Mouse (Mus musculus) liver, embryonic 14.5 days (tissue): Measurements from ENCODE around the gene Csf1. TPM values are rescaled to one million over a fixed set of nuclear protein-coding genes. Genes with fewer than 3 reads are reported as not detected.
A peak's percentile ranks its signal among the peaks of the same experiment; 100 is the strongest.

Source experiments
- ATAC-seq: fragments of 200-750 bp; cut with Nextera tagmentation; 2 replicates; pipeline ENCODE4 v1.8.0; 2017; ENCODE audit warnings: moderate number of reproducible peaks, mild to moderate bottlenecking, moderate library complexity; ENCODE audit not compliant: insufficient read depth
- DNase-seq, 3 experiments: peaks; one replicate each; pipeline ENCODE4 v3.0.0-alpha.2; 2012 to 2013; ENCODE audit warnings: low read depth in 3 of 3, low spot score in 3 of 3
- H3K27ac ChIP-seq: fragments of 300-500 bp; sonication (generic); 2 replicates; pipeline ENCODE4 v1.5.1; 2014; ENCODE audit warnings: moderate library complexity, mild to moderate bottlenecking, control low read depth, inconsistent platforms
- H3K27me3 ChIP-seq: fragments of 300-500 bp; sonication (generic); 2 replicates; pipeline ENCODE4 v1.6.1; 2014; ENCODE audit warnings: mild to moderate bottlenecking, low read length, moderate library complexity; ENCODE audit not compliant: control insufficient read depth, insufficient read depth
- H3K36me3 ChIP-seq: fragments of 300-500 bp; sonication (generic); replicated peaks from 2 replicates; pipeline ENCODE4 v1.6.1; 2014; ENCODE audit warnings: low read depth; ENCODE audit not compliant: control insufficient read depth, insufficient read depth
- H3K4me1 ChIP-seq, 2 experiments: fragments of 200-500 bp in 1 of 2; fragments of 300-500 bp in 1 of 2; sonication (generic) in 1 of 2; replicated peaks; 2 replicates each; pipeline ENCODE4 v1.6.1; 2012 to 2014; ENCODE audit warnings: antibody characterized with exemption in 1 of 2, inconsistent platforms in 1 of 2, low read length in 1 of 2; ENCODE audit not compliant: control insufficient read depth in 2 of 2, insufficient read depth in 2 of 2
- H3K4me2 ChIP-seq: fragments of 300-500 bp; sonication (generic); 2 replicates; pipeline ENCODE4 v1.6.1; 2014; ENCODE audit warnings: low read depth, mild to moderate bottlenecking, control low read depth, moderate library complexity
- H3K4me3 ChIP-seq, 2 experiments: fragments of 200-500 bp in 1 of 2; fragments of 300-500 bp in 1 of 2; sonication (generic) in 1 of 2; 2 replicates each; pipeline ENCODE4 v1.5.1; 2012 to 2014; ENCODE audit warnings: low read depth in 2 of 2, low read length in 2 of 2, mild to moderate bottlenecking in 2 of 2, control low read depth in 1 of 2, inconsistent platforms in 1 of 2, moderate library complexity in 1 of 2; ENCODE audit not compliant: insufficient read depth in 1 of 2
- H3K9ac ChIP-seq: fragments of 300-500 bp; sonication (generic); replicated peaks from 2 replicates; pipeline ENCODE4 v1.6.1; 2014; ENCODE audit warnings: mild to moderate bottlenecking, control low read depth, moderate library complexity
- H3K9me3 ChIP-seq: fragments of 300-500 bp; sonication (generic); 2 replicates; pipeline ENCODE4 v1.6.1; 2016; ENCODE audit warnings: low read length, mixed read lengths; ENCODE audit not compliant: control insufficient read depth
- CTCF ChIP-seq: IDR thresholded peaks from 2 replicates; pipeline ENCODE4 v1.5.1; 2016; ENCODE audit warnings: antibody characterized with exemption, low read depth, control low read depth
- EP300 ChIP-seq: IDR thresholded peaks from 2 replicates; pipeline ENCODE4 v1.6.1; 2016; ENCODE audit warnings: antibody characterized with exemption, low read depth
- WGBS: fragments of 180-500 bp; shearing (Covaris S2); extraction: QIAGEN DNeasy Blood & Tissue Kit; methylation state at CpG from one replicate; pipeline ENCODE4 v1.1.7; 2014; ENCODE audit not compliant: insufficient replicate concordance; 5-methylcytosine and 5-hydroxymethylcytosine counted together
- polyA plus RNA-seq, 2 experiments: library from polyadenylated mRNA; depleted of rRNA in 1 of 2; stranded (reverse) in 1 of 2; unstranded in 1 of 2; fragments of >200 nt; fragmentation: Nextera tagmentation in 1 of 2; extraction: Ambion mirVana in 1 of 2; gene quantifications; 2 replicates each; pipeline versions ENCODE4 v1.2.1 to v1.2.3; 2012 to 2014

Gene Csf1
- 3.7 and 4.4 TPM in 2 replicates for polyA plus RNA-seq (2012; rRNA removed)
- 5.9 and 6.1 TPM in 2 replicates for polyA plus RNA-seq (2014; fragmentation: Nextera tagmentation; extraction: Ambion mirVana)

DNA sequence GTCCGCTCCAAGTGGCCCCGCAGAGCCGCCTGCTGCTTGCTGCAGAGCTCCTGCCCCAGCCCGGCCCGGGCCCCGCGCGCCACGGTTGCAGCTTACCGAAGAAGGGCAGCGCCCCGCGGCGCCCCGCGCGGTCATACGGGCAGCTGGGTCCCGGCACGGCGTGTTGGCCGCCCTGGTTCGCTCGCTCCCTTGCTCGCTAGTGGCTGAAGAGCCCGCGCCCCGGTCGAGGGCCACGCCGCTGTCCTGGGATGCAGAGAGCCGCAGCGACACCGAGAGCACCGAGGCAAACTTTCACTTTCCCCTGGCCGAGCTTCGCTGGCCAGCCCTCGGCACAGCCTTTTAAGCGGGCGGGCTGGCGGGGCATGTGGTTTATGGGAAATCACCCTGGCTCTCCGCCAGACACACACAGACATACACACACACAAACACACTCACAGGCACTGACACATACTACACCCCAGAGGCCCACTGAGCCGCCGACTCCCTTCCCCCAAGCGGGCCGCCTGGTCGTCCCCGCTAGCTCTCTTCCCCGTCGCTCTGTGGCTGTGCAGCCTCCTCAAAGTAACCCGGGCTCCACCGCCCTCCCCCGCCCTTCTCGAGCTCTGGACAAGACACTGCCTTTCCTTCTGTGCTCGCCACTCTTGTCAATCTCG is at the start of gene Csf1:
TSS of gene Csf1 (minus strand) at position 541 of the 653 bp plus-strand sequence.
- peak; percentile 72 for ATAC-seq
- DNase-seq, result peak in 2 of 3 experiments; percentile 22 to 24
- TF ChIP-seq CTCF (0 out of 2 replicates have a peak, but pooled peaks have one; percentile 19), EP300 (no peak)
- peak within 1 kb of the TSS; percentile 64 for H3K4me2 ChIP-seq
- no peaks in the 10 kb centered on the region for H3K36me3 ChIP-seq
- peak within 1 kb of the TSS; percentile 37 for H3K9ac ChIP-seq
- H3K9me3 ChIP-seq, result no peaks in the 10 kb centered on the region
- H3K27me3 ChIP-seq, result peaks cover 25% of the 10 kb centered on the region
- H3K4me1 ChIP-seq, result peaks cover 0 to 4% of the 10 kb centered on the region in 2 experiments; a peak in 1 of 4 replicates
- under 1% methylated on average over 56 of the region's 56 CpGs for WGBS
- H3K4me3 ChIP-seq, result peak within 1 kb of the TSS; percentile 61 to 64
- no peak within 1 kb of the TSS for H3K27ac ChIP-seq

DNA sequence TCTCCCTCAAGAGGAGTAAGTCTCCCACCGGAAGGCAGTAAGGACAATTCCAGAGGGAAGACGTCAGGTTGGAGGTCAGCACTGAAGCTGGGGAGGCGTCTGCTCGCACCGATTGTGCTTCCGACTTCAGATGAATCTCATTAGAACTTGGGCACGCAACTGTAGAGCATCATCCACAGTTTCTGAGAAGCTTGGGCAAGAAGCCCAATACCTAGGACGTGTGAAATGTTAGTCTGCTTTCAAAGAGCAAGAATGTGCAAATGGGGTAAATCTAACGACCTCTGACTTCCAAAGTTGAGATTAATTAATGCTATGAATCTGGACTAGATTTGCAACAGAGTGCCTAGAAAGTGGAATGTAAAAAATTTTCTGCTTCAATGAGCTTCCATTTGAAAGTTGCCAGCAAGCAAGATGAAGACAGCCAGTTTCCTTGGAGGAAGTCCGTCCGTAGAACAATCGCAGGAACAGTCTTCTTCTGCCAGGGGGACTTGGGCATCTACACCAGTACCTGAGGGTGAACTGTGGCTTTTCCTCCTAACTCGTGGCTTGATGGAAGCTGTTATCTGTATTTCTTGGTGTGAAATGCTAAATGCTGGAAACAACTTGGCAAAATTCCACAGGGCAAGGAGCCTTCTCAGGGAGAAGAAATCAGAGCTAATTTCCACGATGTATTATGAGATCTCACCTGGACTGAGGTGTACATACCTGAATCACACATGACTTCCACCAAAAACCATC is 47.9 kb upstream of the Csf1 start:
- Histone ChIP-seq H3K4me1 (0 out of 4 replicates have a peak, but pooled peaks cover 0 to 3% of the 10 kb centered on the region in 2 experiments), H3K36me3 (no peaks in the 10 kb centered on the region), H3K27me3 (no peaks in the 10 kb centered on the region), H3K4me3 (no peak overlapping the region), H3K27ac (no peak overlapping the region), H3K9me3 (no peaks in the 10 kb centered on the region), H3K4me2 (no peak overlapping the region), H3K9ac (no peak overlapping the region)
- TF ChIP-seq EP300 (no peak), CTCF (no peak)
- 52% methylated on average over 14 of the region's 14 CpGs for WGBS
- DNase-seq (no peak), ATAC-seq (no peak)

DNA sequence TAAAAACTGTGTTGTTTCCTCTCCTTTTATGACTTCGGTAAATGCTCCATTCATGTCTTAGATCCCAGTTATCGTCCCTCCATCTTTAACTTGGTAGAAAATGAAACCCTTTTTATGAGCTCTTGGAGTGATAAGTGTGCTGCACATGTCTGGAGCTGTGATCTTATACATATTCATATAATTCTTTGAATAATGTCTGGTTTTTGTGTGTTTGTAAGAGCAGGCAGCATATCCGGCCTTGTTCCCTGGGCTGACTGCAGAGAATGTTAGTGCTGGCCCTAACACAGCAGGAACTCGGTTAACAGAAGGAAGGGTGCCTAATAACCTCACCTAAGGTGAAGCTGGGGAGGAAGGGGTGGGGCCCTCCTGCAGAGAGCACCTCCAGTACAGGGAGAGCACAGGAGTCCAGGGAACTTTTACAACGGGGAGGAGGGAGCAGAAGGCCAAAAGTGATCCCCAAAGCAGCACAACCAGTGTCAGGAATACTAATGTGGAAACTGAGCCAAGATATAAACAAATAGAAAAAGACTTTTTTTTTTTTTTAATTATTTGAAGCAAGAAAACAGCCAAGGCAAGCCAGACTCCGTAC is 47.2 kb upstream of the Csf1 start:
- H3K36me3 ChIP-seq, result no peaks in the 10 kb centered on the region
- no peak overlapping the region for H3K9ac ChIP-seq
- DNase-seq (no peak), ATAC-seq (no peak)
- H3K27ac ChIP-seq, result no peak overlapping the region
- no peaks in the 10 kb centered on the region for H3K27me3 ChIP-seq
- TF ChIP-seq CTCF, result no peak
- TF ChIP-seq EP300, result no peak
- WGBS, result 40% methylated on average over 6 of the region's 6 CpGs
- H3K4me2 ChIP-seq, result no peak overlapping the region
- H3K4me1 ChIP-seq, result 0 out of 4 replicates have a peak, but pooled peaks cover 0 to under 1% of the 10 kb centered on the region in 2 experiments
- H3K4me3 ChIP-seq, result no peak overlapping the region
- H3K9me3 ChIP-seq, result no peaks in the 10 kb centered on the region

DNA sequence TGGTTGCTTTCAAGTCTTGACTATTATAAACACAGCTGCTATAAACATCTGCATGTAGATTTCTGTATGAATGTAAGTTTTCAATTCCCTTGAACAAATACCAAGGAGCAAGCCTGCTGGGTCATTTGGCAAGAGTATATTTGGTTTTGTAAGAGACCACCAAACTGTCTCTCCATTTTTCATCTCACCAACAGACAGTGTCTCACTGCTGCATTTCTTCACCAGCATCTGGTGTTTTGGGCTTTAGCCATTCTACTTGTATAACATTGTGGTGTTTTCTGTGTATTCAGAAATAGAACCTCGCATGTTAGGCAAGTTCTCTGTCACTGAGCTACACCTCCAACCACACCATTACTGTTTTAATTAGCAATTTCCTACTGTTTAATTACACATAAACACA is 46.6 kb upstream of the Csf1 start:
- no peak for ATAC-seq
- no peak overlapping the region for H3K4me2 ChIP-seq
- no peaks in the 10 kb centered on the region for H3K27me3 ChIP-seq
- DNase-seq, result no peak
- no peak overlapping the region for H3K27ac ChIP-seq
- WGBS, result 66% methylated on average over 1 of the region's 1 CpGs
- H3K36me3 ChIP-seq, result no peaks in the 10 kb centered on the region
- H3K4me3 ChIP-seq, result no peak overlapping the region
- H3K4me1 ChIP-seq, result peaks cover 0 to 4% of the 10 kb centered on the region in 2 experiments; a peak in 1 of 4 replicates
- no peak overlapping the region for H3K9ac ChIP-seq
- H3K9me3 ChIP-seq, result no peaks in the 10 kb centered on the region
- TF ChIP-seq CTCF (no peak), EP300 (no peak)

DNA sequence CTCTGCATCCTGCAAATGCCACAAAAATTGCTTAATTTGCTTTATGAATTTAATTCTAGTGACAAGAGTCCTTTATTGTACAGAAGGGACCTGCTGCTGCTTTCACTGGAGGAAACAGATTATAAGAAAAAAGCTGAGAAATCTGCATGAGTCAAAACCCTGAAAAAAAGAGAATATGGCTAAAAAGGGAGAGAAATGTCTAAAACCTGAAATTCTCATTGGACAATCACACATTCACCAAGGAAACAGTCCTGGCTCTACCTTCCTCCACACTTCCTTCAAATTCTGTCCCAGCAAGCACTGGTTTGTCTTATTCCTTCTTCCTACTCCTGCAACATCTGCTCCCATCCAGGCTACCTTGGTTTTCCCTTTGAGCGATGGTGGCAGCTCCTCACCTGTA is 44.5 kb upstream of the Csf1 start:
- peaks cover 0 to 4% of the 10 kb centered on the region in 2 experiments; a peak in 2 of 4 replicates for H3K4me1 ChIP-seq
- no peak overlapping the region for H3K4me2 ChIP-seq
- H3K4me3 ChIP-seq, result no peak overlapping the region
- DNase-seq (no peak), ATAC-seq (no peak)
- H3K27ac ChIP-seq, result no peak overlapping the region
- no peak for TF ChIP-seq EP300
- no peak for TF ChIP-seq CTCF
- H3K9me3 ChIP-seq, result no peaks in the 10 kb centered on the region
- H3K27me3 ChIP-seq, result no peaks in the 10 kb centered on the region
- H3K36me3 ChIP-seq, result no peaks in the 10 kb centered on the region
- H3K9ac ChIP-seq, result no peak overlapping the region
- WGBS, result 64% methylated on average over 1 of the region's 1 CpGs
